Mouse (Mus musculus) R1 (cell line): ENCODE data around the gene Foxn1.

Experiments
- DNase-seq: peaks from one replicate; pipeline ENCODE4 v3.0.0-alpha.2; 2018; ENCODE audit warnings: low read depth, low spot score

Foxn1 gene

DNA sequence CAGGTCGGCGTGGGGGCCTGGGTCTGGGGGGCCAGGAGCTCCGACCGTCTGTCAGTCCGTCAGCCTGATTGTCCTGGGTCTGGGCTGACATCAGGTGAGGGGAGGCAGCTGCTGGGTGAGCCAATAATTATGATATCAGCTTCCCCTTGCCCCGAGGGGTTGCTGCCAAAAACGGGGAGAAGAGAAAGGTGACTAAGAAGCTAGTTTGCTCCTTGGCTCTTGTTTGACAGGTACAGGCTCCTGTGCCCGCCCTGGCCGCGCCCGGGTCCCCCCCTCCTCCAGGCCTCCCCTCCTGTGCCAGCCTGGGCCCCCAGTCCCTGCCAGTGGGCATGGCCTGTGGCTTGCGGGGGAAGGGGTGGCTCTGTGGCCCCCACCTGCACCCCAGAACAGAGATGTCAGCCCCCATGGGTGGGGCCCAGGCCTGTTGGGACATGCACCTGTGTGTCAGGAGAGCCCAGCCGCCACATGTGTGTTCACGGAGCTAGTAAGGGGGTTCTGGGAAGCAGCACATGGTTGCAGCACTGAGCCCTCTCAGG lies at the start of gene Foxn1:
TSS of gene Foxn1 (minus strand) at position 51 of the 536 bp plus-strand sequence.
- no peak for DNase-seq

DNA sequence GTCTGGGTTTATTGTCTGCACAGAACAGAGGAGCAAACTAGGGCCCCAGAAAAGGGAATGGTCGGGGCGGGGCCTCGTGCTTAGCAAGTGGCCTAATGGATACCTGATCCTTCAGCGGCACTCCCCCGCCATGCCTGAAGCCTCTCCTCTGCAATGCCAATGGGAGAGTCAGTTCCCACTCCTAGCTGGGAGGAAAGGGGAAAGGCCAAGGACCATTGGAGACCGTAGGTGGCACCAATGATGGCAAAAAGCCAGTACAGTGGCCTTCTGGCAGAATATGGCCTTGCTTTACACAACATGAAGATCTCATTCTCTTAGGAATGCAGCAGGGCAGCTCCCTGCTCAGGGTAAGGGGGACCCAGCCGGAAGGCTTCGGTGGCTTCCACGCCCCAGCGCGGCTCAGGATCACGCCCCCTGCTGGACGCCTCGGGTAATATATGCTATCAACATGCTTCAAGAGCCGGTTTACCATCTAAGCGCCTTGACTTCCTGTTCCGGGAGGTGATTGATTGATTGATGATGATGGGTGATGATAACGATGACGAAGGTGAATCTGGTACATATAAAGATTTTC lies 49.5 kb upstream of the Foxn1 start:
- peak; percentile 92 for DNase-seq

DNA sequence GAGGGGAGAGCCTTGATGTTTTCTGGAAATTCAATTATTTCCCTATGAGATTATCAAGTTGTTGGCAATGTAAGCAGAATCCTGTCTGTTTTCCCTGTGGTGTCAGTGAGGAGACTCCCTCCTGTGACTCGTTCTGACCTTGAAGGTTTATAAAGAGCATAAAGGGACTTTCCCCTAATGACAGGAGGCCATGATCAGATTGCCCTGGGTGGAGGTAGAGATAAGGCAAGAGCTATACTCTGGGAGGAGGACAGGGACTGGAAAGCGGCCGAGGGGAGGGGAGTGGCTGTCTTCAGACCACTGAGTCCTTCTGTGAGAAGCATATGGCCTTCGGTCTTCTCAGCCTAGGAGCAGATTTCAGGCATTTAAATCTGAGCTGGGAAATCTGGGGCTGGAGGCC lies 47.7 kb upstream of the Foxn1 start:
- no peak for DNase-seq

- peak; percentile 26 for DNase-seq
Measured at GRCm38 (mm10) chr11:78431176-78431575, 44.8 kb upstream of the Foxn1 start.

- DNase-seq, result peak; percentile 23
Measured at GRCm38 (mm10) chr11:78430195-78430878, 44.0 kb upstream of the Foxn1 start.

DNA sequence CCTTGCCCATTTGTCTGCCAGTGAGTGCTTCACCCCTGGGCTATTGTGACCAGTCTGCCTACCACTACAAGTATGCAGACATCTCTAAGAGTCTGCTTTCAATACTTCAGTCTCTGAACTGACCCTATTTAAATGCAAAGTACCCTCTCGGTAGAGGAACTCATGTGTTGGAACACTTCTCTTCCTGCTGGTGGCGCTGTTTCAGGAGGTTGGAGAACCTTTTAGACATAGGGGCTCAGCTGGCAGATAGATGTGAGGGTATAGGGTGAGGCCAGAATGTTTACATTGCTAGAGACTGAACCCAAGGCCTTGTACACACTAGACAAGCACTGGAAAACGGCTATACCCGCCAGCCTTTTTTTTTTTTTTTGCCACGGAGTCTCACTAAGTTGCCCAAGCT lies 42.0 kb upstream of the Foxn1 start:
- peak; percentile 77 for DNase-seq

DNA sequence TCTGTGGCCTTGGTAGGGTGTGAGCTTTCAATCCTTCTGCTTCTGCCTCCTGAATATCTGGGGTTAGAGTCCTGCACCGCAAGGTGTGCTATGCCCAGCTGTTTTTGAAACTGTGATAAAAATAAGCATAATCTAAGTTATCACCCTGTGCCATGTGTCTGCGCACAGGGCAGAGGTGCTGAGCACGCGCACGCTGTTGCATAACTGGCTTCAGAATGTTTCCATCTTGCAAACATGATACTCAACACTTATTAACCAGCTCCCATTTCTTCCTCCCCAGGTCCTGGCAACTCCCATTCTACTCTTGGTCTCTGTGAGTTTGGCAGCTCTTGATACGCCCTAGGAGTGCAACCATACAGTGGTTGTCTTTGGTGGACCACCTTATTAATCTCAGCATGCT lies 41.3 kb upstream of the Foxn1 start:
- DNase-seq, result no peak

- no peak for DNase-seq
Measured at GRCm38 (mm10) chr11:78425572-78425971, 39.2 kb upstream of the Foxn1 start.

DNA sequence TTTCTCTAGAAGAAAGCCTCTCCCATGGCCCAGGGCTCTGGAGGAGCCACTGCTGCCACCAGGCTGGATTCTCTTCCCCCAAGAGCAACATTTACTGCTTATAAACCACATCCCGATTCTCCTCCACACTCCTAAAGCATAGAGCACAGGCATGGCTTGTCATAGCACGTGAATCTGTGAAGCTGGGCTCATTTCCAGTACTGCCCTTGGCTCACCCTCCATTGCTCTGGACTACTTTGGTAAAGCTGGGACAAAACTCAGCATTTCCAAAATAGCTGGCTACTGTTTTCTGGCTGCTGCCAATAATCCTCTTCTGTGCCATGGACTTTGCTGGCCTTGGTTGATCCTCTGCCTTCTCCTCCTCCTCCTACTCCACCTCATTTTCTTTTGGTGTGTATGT lies 38.0 kb upstream of the Foxn1 start:
- no peak for DNase-seq

DNA sequence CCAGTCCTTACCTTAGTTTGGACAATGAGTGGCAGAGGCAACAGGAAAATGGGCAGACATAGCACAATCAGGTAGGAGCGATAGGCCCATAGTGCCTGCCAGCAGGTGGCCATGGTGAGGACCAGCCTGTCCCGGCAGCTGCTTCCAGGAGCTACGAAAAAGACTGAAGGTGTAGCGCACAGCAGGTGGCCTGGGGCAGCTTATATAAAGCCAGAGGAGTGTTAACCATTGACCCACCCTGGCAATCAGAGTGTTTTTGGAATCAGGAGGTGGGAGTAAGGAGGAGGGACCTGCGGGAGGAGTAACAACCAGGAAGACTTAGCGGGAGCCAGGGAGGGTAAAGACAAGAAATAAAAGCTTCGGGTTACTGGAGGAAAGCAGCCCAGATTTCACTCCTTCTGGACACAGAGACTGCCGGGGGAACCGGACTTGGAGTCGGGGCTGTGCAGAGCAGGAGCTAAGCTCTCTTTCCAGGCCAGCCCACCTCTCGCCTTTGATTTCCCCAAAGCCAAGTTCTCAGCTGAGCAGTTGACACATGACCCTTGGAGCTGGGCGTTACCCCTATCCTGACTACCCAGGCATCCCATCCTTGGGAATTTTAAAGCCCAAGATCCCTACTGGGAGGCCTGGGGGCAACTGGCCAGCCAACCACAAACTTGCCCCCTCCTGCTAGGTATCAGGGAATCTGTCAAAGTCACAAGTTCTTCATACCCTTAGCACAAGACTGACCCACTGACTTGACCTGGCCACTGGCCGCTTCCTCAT lies 35.9 kb upstream of the Foxn1 start, which contains the start of gene Slc13a2:
TSS of gene Slc13a2 (minus strand) at position 163 of the 765 bp plus-strand sequence.
- DNase-seq, result peak; percentile 79

GRCm38 (mm10) chr11:78421201-78422009 lies 35.0 kb upstream of the Foxn1 start:
- DNase-seq, result peak; percentile 89

DNA sequence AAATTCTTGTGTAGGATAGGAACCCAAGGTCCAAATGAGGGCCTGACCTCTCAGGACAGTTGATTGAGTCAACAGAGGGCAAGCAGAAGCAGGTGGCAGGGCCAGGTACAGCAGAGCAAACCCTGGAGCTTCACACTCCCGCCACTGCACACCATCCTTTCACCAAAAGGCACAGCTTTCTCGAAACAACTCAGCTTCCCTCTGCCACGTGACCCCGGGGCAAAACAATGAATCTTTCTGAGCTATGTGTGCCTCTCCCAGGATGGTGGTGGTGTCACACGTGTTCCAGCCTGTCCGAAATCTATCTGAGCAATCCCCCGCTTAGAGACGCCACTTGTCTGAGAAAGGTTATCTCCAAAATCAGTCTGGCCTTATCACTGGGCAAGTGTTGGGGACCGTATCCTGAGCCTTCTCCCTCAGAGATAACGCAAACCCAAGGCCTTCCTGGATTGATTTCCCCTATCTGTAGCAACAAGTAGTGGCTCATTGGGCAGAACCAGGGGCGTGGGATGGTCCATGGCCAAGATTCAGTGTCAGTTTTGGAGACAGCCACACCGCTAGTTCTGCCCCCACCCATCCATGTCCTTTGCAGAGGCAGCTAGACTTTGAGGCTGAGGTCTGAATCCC lies 34.0 kb upstream of the Foxn1 start:
- peak; percentile 28 for DNase-seq

DNA sequence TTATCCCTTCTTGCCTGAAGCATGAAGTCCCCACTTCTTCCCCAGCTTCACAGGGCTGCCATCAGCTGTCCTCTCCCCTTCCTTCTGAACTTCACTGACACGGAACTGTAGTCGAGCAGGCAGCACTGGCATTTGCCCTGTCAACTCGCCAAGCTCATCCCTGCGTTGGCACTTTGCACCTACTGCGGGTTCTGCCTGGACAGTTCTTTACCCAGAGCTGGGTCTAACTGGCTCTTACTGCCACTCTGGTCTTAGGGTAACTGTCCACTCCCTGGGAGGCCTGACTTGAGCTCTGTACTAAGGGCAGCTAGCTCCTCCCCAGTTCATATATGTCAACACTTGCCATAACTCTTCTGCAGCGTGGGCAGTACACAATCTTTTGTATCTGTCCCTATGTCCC lies 30.5 kb upstream of the Foxn1 start:
- DNase-seq, result no peak

DNA sequence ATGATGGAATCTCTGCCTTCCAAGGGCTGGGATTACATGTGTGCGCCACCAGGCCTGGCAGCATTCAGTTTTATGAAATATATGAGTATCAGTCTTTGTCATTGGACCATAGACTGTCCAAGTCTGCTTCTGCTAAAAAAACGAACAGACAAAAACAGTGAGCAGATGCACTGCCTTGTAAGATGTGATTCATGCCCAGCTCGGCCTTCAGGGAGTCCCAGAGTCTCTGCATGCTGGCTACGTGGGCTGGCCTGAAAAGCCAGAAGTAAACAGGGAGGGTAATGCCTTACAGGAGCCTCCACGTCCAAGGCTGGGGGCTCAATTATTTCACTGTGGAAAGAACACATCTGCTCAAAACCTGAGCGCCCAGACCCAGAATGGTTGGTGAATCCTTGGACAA lies 26.5 kb upstream of the Foxn1 start:
- DNase-seq, result no peak

DNA sequence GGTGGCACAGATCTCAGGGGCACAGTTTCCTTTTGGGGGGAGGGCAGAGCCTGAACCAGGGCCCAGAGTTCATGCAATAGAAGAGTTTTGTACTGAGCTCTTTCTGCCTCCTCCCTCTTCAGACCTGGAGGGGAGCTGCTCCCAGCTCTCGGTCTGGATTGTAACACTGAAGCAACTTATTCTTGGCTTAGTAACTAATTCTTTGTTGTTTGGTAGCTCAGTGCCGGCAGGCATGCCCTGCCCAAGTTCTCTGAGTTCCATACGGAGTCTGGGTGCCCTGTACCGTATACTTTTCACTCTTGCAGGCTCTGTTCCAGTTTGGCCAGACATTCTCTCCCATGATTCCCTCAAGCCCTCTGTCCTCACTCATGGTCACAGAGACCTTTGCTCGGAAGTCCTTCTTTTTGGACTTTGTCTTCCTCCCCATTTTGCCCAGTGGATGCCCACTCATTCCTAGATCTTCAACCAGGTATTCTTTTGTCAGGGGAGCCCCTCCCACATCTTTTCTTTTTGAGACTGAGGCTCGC lies 26.0 kb upstream of the Foxn1 start:
- DNase-seq, result no peak

GRCm38 (mm10) chr11:78411606-78412323 lies 25.4 kb upstream of the Foxn1 start:
- no peak for DNase-seq

DNA sequence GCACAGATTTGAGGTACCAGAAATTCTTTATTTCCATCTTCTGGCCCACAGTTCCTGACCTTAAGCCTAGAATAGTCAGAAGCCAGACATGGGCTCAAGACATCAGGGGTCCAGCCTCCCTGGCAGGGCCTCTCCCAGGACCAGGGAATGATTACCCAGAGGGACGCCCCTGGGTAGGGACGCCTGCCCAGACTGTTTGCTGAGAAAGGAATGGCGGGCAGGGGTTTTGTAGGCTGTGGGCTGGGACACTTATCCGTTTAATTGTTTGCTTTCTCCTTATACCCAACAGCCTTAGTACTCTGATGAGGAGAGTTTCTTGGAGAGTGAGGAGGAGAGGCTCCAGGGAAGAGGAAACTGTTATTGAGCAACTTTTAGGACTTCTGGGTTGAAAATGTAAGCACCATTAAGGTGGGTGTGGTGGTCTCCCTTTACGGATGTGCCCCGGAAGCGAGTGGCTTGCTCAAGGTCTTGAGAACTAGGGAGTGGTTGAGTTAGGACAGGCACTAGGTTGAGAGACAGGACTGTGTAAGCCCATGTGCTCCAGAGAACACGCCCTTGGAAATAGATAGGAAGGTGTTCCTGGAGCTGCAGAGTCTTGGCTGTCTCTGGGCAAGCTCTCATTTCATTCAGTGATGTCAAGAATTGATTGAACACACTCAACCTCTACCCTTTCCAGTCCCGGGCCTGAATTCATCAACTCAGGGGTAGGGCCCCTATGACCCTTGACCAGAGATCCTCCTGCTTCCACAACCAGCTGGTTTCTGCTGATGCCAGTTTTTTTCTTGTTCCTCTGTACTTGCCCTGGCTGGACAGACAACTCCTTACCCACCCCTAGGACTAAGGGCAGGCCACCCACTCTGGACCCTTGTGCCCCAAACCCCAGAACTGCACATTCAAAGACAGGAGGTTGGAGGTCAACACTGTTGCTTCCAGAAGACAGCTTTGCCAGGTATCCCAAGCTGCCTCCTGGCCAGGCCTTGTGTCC lies 22.2 kb upstream of the Foxn1 start:
- DNase-seq, result peak; percentile 21

GRCm38 (mm10) chr11:78402062-78402461 lies 15.7 kb upstream of the Foxn1 start:
- DNase-seq, result no peak

- no peak for DNase-seq
Measured at GRCm38 (mm10) chr11:78401469-78401868, 15.1 kb upstream of the Foxn1 start.
